Comparison of ENCODE assay signal across 8 mouse cellular contexts in genomic region chr12:13180715-13181335, GRCm38 (mm10).
DNase-seq lines count a peak whose midpoint lies in the region; ATAC-seq lines count a peak whose summit lies in the region.
"Had no signal": no experiment of that assay in that cellular context is flagged by ENCODE, and none has a peak within 500 bp of the region (broad histone marks: within the 10 kb centered on the region; RNA-seq: fewer than 3 reads in every experiment).

No protein-coding gene starts in this region.

- H3K4me1 ChIP-seq in hindbrain, embryonic 10.5 days (replicated peaks): peaks cover 52% of the 10 kb centered on the region
- H3K4me1 ChIP-seq in limb, embryonic 11.5 days (ENCODE audit: control insufficient read depth, insufficient read depth, low read length): peaks cover 55% of the 10 kb centered on the region
- H3K4me1 ChIP-seq in neural tube, embryonic 13.5 days (replicated peaks): peaks cover 12% of the 10 kb centered on the region; the same call in 1 of the 2 replicates

- peak overlapping the region; percentile 76 for H3K27ac ChIP-seq in hindbrain, embryonic 10.5 days
- peak overlapping the region; percentile 23 for H3K27ac ChIP-seq in limb, embryonic 11.5 days (replicated peaks; ENCODE audit: low read depth, low read length)
- no peak overlapping the region for H3K27ac ChIP-seq in neural tube, embryonic 13.5 days (replicated peaks)

- no peak overlapping the region for H3K4me2 ChIP-seq in limb, embryonic 11.5 days (ENCODE audit: low read depth, severe bottlenecking)
- no peak overlapping the region for H3K4me2 ChIP-seq in neural tube, embryonic 13.5 days

- H3K27me3 ChIP-seq in hindbrain, embryonic 10.5 days (ENCODE audit: insufficient read depth, poor library complexity, severe bottlenecking): no peaks in the 10 kb centered on the region
- no peaks in the 10 kb centered on the region for H3K27me3 ChIP-seq in limb, embryonic 11.5 days (ENCODE audit: control insufficient read depth, insufficient read depth, low read length)
- no peaks in the 10 kb centered on the region for H3K27me3 ChIP-seq in neural tube, embryonic 13.5 days

- no peaks in the 10 kb centered on the region for H3K9me3 ChIP-seq in hindbrain, embryonic 10.5 days
- no peaks in the 10 kb centered on the region for H3K9me3 ChIP-seq in limb, embryonic 11.5 days (ENCODE audit: control insufficient read depth, low read length)
- no peaks in the 10 kb centered on the region for H3K9me3 ChIP-seq in neural tube, embryonic 13.5 days

- WGBS in hindbrain, embryonic 10.5 days: 36% methylated on average over 9 of the region's 9 CpGs
- 32% methylated on average over 9 of the region's 9 CpGs for WGBS in limb, embryonic 11.5 days
- 34% methylated on average over 9 of the region's 9 CpGs for WGBS in neural tube, embryonic 13.5 days

- H3K36me3 ChIP-seq in hindbrain, embryonic 10.5 days: no peaks in the 10 kb centered on the region
- H3K36me3 ChIP-seq in limb, embryonic 11.5 days (ENCODE audit: control insufficient read depth, insufficient read depth, low read length): no peaks in the 10 kb centered on the region
- no peaks in the 10 kb centered on the region for H3K36me3 ChIP-seq in neural tube, embryonic 13.5 days

- no peak overlapping the region for H3K4me3 ChIP-seq in hindbrain, embryonic 10.5 days
- H3K4me3 ChIP-seq in limb, embryonic 11.5 days (ENCODE audit: low read depth, low read length): no peak overlapping the region
- H3K4me3 ChIP-seq in neural tube, embryonic 13.5 days: no peak overlapping the region
- H3K4me3 ChIP-seq: myocyte had no signal

- H3K9ac ChIP-seq in limb, embryonic 11.5 days (ENCODE audit: low read length): no peak overlapping the region
- 0 out of 2 replicates have a peak overlapping the region, but pooled peaks have one; percentile 12 for H3K9ac ChIP-seq in neural tube, embryonic 13.5 days

- ATAC-seq in limb, embryonic 11.5 days (ENCODE audit: insufficient number of reproducible peaks, low FRiP score, low TSS enrichment, low read depth): no peak
- ATAC-seq in neural tube, embryonic 13.5 days (ENCODE audit: low read depth): peak; percentile 65

- peak; percentile 35 for DNase-seq in Muller cell, postnatal 12 days (ENCODE audit: inconsistent ontology term)
- DNase-seq in embryo, embryonic 10 days (ENCODE audit: low spot score): peak; percentile 65
- peak; percentile 52 for DNase-seq in hindbrain, embryonic 10.5 days (ENCODE audit: low spot score)
- no peak for DNase-seq in limb, embryonic 11.5 days (ENCODE audit: low spot score)
- no peak for DNase-seq in gastrocnemius, adult 8-10 months (ENCODE audit: low spot score in 2 of 2)
- DNase-seq in cerebellum, adult 8-10 months: no peak

Comparison
In these comparisons a context has a peak if more than half of its experiments do, and no peak if none do; other contexts are left out.
1. DNase-seq: peak in Muller cell, postnatal 12 days (single experiment), embryo, embryonic 10 days (single experiment) and hindbrain, embryonic 10.5 days (single experiment); none in limb, embryonic 11.5 days (single experiment), gastrocnemius, adult 8-10 months (0 of 2) and cerebellum, adult 8-10 months (single experiment).